Mouse (Mus musculus): ENCODE data around the gene Schip1. TPM values are rescaled to one million over a fixed set of nuclear protein-coding genes. Genes with fewer than 3 reads are reported as not detected.
A peak's percentile ranks its signal among the peaks of the same experiment; 100 is the strongest.

Schip1 gene
- total and polyA plus RNA-seq, 2 experiments from 2014 or later: 114 to 192 TPM

DNA sequence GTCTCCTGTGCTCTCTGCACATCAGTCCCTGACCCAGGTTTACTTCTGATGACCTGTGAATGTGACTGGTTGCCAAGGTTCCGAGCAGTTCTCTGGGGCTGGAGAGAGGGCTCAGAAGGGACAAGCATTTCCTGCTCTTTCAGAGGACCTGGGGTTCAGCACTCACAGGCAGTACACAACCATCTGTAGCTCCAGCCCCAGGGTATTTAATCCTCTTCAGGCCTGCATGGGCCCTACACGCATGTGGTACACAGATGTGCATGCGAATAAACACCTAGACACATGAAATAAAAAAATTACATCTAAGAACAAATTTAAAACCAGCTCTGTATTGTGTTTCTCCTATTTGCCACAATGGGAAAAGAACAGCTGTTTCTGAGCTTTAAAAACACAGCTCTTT lies 503.5 kb downstream of the Schip1 start:
- Histone ChIP-seq H3K27ac (ENCODE audit: low read depth, low read length) (no peak overlapping the region), H3K36me3 (ENCODE audit: insufficient read depth) (no peaks in the 10 kb centered on the region), H3K9ac (no peak overlapping the region), H3K4me2 (ENCODE audit: low read depth) (no peak overlapping the region), H3K27me3 (ENCODE audit: insufficient read depth, low read length) (no peaks in the 10 kb centered on the region), H3K9me3 (ENCODE audit: low read length) (no peaks in the 10 kb centered on the region), H3K4me1 (ENCODE audit: insufficient read depth) (no peaks in the 10 kb centered on the region; the same call in 1 of the 2 replicates), H3K4me3 (ENCODE audit: low read depth, low read length) (no peak overlapping the region)
- no peak for DNase-seq
- ATAC-seq: no peak
- TF ChIP-seq CTCF (IDR thresholded peaks at IDR 0.05; ENCODE audit: low read depth): no peak
- WGBS: 79% methylated on average over 3 of the region's 3 CpGs

DNA sequence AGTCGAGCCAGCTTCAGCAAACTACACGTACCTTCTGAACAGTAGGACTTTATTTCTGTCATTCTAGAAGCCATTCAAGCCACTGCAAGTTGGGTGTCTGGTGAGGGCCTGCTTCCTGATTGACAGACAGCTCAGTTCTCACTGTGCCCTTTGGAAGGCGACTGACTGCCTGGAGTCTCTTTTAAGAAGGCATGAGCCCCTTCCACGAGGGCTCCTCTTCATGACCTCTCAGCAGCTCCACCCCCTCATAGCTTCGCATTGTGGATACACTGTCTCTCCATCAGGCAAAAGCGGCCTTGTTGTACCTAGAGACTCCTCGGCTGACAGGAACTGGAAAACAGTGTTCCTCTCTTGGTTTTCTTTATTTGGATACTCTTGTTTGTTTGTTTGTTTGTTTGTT lies 504.1 kb downstream of the Schip1 start:
- Histone ChIP-seq H3K27me3 (ENCODE audit: insufficient read depth, low read length) (no peaks in the 10 kb centered on the region), H3K4me2 (ENCODE audit: low read depth) (no peak overlapping the region), H3K4me1 (ENCODE audit: insufficient read depth) (no peaks in the 10 kb centered on the region), H3K9ac (no peak overlapping the region), H3K27ac (ENCODE audit: low read depth, low read length) (no peak overlapping the region), H3K4me3 (ENCODE audit: low read depth, low read length) (no peak overlapping the region), H3K36me3 (ENCODE audit: insufficient read depth) (no peaks in the 10 kb centered on the region), H3K9me3 (ENCODE audit: low read length) (no peaks in the 10 kb centered on the region)
- no peak for TF ChIP-seq CTCF (IDR thresholded peaks at IDR 0.05; ENCODE audit: low read depth)
- 61% methylated on average over 7 of the region's 7 CpGs for WGBS
- ATAC-seq: no peak
- no peak for DNase-seq

DNA sequence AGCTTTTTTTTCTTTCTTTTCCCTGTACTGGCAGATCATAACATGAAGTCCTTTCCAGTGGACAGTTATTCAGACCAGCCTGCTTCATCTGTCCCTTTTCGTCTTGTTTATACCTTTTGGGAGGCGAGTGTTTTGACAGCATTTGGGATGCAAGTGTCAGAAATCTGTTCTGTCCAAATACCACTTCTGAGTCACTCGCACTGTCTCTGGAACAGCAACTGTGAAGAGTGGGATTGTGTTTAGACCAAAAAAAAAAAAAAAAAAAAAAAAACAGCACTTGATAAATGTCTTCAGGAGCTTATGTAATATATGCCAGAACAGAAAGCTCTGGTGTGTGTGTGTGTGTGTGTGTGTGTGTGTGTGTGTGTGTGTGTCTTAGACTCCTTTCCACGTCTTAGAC lies 505.7 kb downstream of the Schip1 start:
- peaks cover 9% of the 10 kb centered on the region; the same call in 1 of the 2 replicates for H3K4me1 ChIP-seq (ENCODE audit: insufficient read depth)
- no peaks in the 10 kb centered on the region for H3K36me3 ChIP-seq (ENCODE audit: insufficient read depth)
- no peak for DNase-seq
- ATAC-seq: no peak
- H3K9ac ChIP-seq: no peak overlapping the region
- no peak overlapping the region for H3K27ac ChIP-seq (ENCODE audit: low read depth, low read length)
- H3K4me2 ChIP-seq (ENCODE audit: low read depth): no peak overlapping the region
- TF ChIP-seq CTCF (IDR thresholded peaks at IDR 0.05; ENCODE audit: low read depth): no peak
- 69% methylated on average over 4 of the region's 4 CpGs for WGBS
- no peaks in the 10 kb centered on the region for H3K9me3 ChIP-seq (ENCODE audit: low read length)
- H3K4me3 ChIP-seq (ENCODE audit: low read depth, low read length): no peak overlapping the region
- no peaks in the 10 kb centered on the region for H3K27me3 ChIP-seq (ENCODE audit: insufficient read depth, low read length)

DNA sequence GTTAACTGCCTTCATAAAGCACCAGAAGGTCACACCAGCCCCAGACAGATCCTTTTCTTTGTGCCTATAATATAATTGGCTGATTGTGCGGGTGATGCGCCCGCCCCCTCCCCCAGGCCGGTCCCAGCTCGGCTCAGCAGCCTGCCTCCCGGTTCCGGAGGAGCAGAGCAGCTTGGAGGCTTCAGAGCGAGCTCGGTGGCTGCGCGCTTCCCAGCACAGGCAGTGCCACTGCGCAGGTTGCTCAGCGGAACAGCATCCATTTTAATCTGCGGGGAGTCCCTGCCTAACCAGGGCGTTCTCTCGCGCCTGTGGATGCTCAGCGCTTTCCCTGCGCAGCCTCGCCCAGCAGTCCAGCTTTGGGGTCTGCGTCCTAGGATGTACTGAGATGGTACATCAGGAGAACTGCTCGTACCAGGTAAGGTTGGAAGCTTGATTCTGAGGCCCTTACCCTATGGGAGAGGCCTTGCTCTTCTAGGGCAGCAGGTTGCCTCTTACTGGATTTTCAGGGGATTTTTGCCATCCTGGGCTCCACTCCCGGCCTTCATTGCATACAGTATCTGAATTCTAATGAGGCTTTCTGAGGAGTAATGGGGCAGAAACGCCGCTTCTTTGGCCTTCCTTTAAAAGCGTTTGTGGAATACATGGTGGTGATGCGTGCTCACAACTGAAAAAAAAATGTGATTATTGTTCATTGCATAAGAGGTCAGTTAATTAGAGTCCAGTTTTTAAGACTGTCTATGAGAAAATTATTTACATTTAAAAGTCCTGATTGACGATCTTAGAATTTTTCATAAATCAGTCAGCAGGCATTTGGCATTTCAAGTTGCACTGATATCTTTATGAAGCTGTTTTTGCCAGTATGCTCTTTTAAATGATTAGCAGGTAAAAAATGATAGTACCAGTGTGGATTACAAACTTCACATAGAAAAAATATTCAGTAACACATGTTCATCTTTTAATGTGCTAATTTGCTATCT lies 507.9 kb downstream of the Schip1 start:
- DNase-seq: peak; percentile 92
- Histone ChIP-seq H3K36me3 (ENCODE audit: insufficient read depth) (no peaks in the 10 kb centered on the region), H3K27me3 (ENCODE audit: insufficient read depth, low read length) (no peaks in the 10 kb centered on the region), H3K4me2 (ENCODE audit: low read depth) (peak overlapping the region; percentile 58), H3K4me1 (ENCODE audit: insufficient read depth) (peaks cover 26% of the 10 kb centered on the region), H3K27ac (ENCODE audit: low read depth, low read length) (peak overlapping the region; percentile 85), H3K9me3 (ENCODE audit: low read length) (no peaks in the 10 kb centered on the region), H3K4me3 (ENCODE audit: low read depth, low read length) (peak overlapping the region; percentile 39), H3K9ac (peak overlapping the region; percentile 61)
- ATAC-seq: peak; percentile 98
- TF ChIP-seq CTCF (IDR thresholded peaks at IDR 0.05; ENCODE audit: low read depth): no peak
- 2% methylated on average over 28 of the region's 28 CpGs for WGBS

DNA sequence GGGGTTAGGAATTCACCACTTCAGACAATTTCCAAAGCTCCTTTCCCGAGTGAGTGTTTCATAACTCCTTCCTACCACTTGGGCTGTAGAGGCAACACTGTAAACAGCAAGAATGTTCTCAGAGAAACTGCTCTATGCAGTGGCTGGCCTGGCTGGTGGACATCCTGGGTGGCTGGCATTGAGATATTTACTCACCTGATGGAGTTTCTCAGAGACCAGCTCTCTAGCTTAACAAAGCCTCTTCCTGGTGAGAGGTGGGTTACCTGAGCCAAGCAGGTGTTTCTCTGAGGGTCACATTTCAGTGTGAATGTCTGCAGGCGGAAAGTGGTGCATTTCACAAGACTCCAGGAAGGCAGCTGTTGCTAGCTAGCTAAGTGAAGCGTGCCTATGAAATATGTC lies 508.6 kb downstream of the Schip1 start:
- DNase-seq (peak; percentile 64), ATAC-seq (no peak)
- peak overlapping the region; percentile 61 for H3K9ac ChIP-seq
- peak overlapping the region; percentile 85 for H3K27ac ChIP-seq (ENCODE audit: low read depth, low read length)
- H3K27me3 ChIP-seq (ENCODE audit: insufficient read depth, low read length): no peaks in the 10 kb centered on the region
- peak overlapping the region; percentile 58 for H3K4me2 ChIP-seq (ENCODE audit: low read depth)
- no peaks in the 10 kb centered on the region for H3K36me3 ChIP-seq (ENCODE audit: insufficient read depth)
- peak overlapping the region; percentile 39 for H3K4me3 ChIP-seq (ENCODE audit: low read depth, low read length)
- WGBS: 20% methylated on average over 3 of the region's 3 CpGs
- no peaks in the 10 kb centered on the region for H3K9me3 ChIP-seq (ENCODE audit: low read length)
- peak; percentile 18; the same call in 1 of the 2 replicates for TF ChIP-seq CTCF (IDR thresholded peaks at IDR 0.05; ENCODE audit: low read depth)
- H3K4me1 ChIP-seq (ENCODE audit: insufficient read depth): peaks cover 26% of the 10 kb centered on the region

DNA sequence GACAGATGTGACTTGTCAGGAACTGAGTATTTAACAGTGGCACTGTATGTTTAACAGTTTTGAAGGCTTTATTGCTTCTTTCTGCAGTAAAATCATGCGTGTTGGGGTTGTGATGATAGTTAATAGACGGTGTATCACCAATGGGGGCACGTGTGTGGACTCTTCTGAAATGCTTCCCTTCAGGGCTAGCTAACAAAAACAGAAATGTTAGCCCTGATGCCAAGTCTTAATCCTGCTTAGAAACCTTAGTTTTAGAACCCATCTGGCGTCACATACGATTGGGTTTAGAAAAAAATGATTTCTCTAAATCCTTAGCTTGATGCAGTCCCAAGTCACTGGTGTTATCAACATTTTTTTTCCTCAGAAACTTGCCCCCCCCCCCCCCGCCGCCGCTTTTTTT lies 509.5 kb downstream of the Schip1 start:
- H3K36me3 ChIP-seq (ENCODE audit: insufficient read depth): no peaks in the 10 kb centered on the region
- H3K4me2 ChIP-seq (ENCODE audit: low read depth): peak overlapping the region; percentile 58
- H3K9me3 ChIP-seq (ENCODE audit: low read length): no peaks in the 10 kb centered on the region
- H3K27ac ChIP-seq (ENCODE audit: low read depth, low read length): peak overlapping the region; percentile 85
- no peak for TF ChIP-seq CTCF (IDR thresholded peaks at IDR 0.05; ENCODE audit: low read depth)
- peak; percentile 44 for DNase-seq
- peaks cover 29% of the 10 kb centered on the region for H3K4me1 ChIP-seq (ENCODE audit: insufficient read depth)
- peak overlapping the region; percentile 61 for H3K9ac ChIP-seq
- WGBS: 15% methylated on average over 7 of the region's 8 CpGs
- ATAC-seq: no peak
- H3K27me3 ChIP-seq (ENCODE audit: insufficient read depth, low read length): no peaks in the 10 kb centered on the region
- H3K4me3 ChIP-seq (ENCODE audit: low read depth, low read length): peak overlapping the region; percentile 39

DNA sequence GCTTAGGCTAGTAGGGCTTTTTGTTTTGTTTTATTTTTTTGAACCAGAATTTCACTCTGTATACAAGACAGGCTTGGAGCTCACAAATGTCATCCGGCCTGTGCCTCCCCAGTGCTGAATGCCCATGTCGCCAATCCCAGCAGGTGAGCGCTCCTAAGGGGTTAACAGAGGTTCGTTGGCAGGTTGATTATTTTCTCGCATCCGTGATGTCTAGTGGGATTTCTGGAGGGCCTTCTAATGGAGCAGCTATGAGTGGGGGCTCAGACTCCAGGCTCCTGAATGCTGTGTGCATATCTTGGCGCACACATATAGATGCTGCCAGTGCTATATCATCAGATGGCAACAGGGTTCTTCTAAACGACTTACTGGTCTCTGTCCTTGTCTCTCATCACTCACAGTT lies 510.0 kb downstream of the Schip1 start:
- DNase-seq (peak; percentile 38), ATAC-seq (no peak)
- Histone ChIP-seq H3K9ac (peak overlapping the region; percentile 61), H3K27me3 (ENCODE audit: insufficient read depth, low read length) (no peaks in the 10 kb centered on the region), H3K27ac (ENCODE audit: low read depth, low read length) (peak overlapping the region; percentile 85; the same call in 1 of the 2 replicates), H3K9me3 (ENCODE audit: low read length) (no peaks in the 10 kb centered on the region), H3K4me3 (ENCODE audit: low read depth, low read length) (peak overlapping the region; percentile 39), H3K4me1 (ENCODE audit: insufficient read depth) (peaks cover 30% of the 10 kb centered on the region), H3K4me2 (ENCODE audit: low read depth) (peak overlapping the region; percentile 58), H3K36me3 (ENCODE audit: insufficient read depth) (no peaks in the 10 kb centered on the region)
- WGBS: 27% methylated on average over 8 of the region's 8 CpGs
- no peak for TF ChIP-seq CTCF (IDR thresholded peaks at IDR 0.05; ENCODE audit: low read depth)
